ENCODE assay signal across 7 mouse cellular contexts in genomic region chr2:59161021-59161440, GRCm38 (mm10). TPM values are rescaled to one million over a fixed set of nuclear protein-coding genes. Genes with fewer than 3 reads are reported as not detected.
A peak's percentile ranks its signal among the peaks of the same experiment; 100 is the strongest.
DNase-seq lines count a peak whose midpoint lies in the region; ATAC-seq and TF ChIP-seq lines count a peak whose summit lies in the region.

No protein-coding gene starts in this region.

- peaks cover 30% of the 10 kb centered on the region for H3K4me1 ChIP-seq in hindbrain, embryonic 10.5 days (replicated peaks)
- peaks cover 7% of the 10 kb centered on the region for H3K4me1 ChIP-seq in liver, postnatal 0 days (ENCODE audit: insufficient read depth)

- H3K9ac ChIP-seq in liver, postnatal 0 days (replicated peaks), result peak overlapping the region; percentile 85

- H3K4me3 ChIP-seq in hindbrain, embryonic 10.5 days, result peak overlapping the region; percentile 93
- peak overlapping the region; percentile 84 for H3K4me3 ChIP-seq in liver, postnatal 0 days (ENCODE audit: low read depth, low read length)

- ATAC-seq in liver, postnatal 0 days, result peak; percentile 32

- peak; percentile 65 for DNase-seq in kidney, postnatal 10 days
- no peak for DNase-seq in kidney, postnatal 25 days
- DNase-seq in R1 (ENCODE audit: low read depth, low spot score), result peak; percentile 49
- peak; percentile 56 for DNase-seq in cerebellum, adult 8-10 months
- no peak for DNase-seq in hindbrain, embryonic 10.5 days (ENCODE audit: low spot score)
- DNase-seq in liver, postnatal 0 days, result no peak
- DNase-seq in thymus, postnatal 14 days, result peak; percentile 54

- no peak for TF ChIP-seq EP300 in liver, postnatal 0 days (IDR thresholded peaks at IDR 0.05; ENCODE audit: low read depth)

- peak overlapping the region; percentile 95 for H3K27ac ChIP-seq in hindbrain, embryonic 10.5 days
- H3K27ac ChIP-seq in liver, postnatal 0 days (ENCODE audit: low read depth), result peak overlapping the region; percentile 87

- H3K27me3 ChIP-seq in hindbrain, embryonic 10.5 days (ENCODE audit: insufficient read depth, poor library complexity, severe bottlenecking), result no peaks in the 10 kb centered on the region
- no peaks in the 10 kb centered on the region for H3K27me3 ChIP-seq in liver, postnatal 0 days (ENCODE audit: insufficient read depth, low read length)

- H3K4me2 ChIP-seq in liver, postnatal 0 days (ENCODE audit: low read depth, low read length), result peak overlapping the region; percentile 92

- no peaks in the 10 kb centered on the region for H3K9me3 ChIP-seq in hindbrain, embryonic 10.5 days
- H3K9me3 ChIP-seq in liver, postnatal 0 days (ENCODE audit: low read length), result no peaks in the 10 kb centered on the region

- TF ChIP-seq CTCF in liver, postnatal 0 days (IDR thresholded peaks at IDR 0.05; ENCODE audit: low read depth), result no peak

- no peaks in the 10 kb centered on the region for H3K36me3 ChIP-seq in hindbrain, embryonic 10.5 days
- H3K36me3 ChIP-seq in liver, postnatal 0 days (replicated peaks; ENCODE audit: insufficient read depth, low read length), result no peaks in the 10 kb centered on the region

- WGBS in hindbrain, embryonic 10.5 days, result under 1% methylated on average over 52 of the region's 58 CpGs
- WGBS in liver, postnatal 0 days (ENCODE audit: insufficient replicate concordance), result 0% methylated on average over 32 of the region's 58 CpGs

RNA-seq across cellular contexts. Expression of gene Pkp4, which starts 0.4 kb away (rescaled TPM):
- polyA plus RNA-seq in hindbrain, embryonic 10.5 days (2016; fragmentation: Nextera tagmentation; extraction: Ambion mirVana), result 14.7 and 17.2 TPM in 2 replicates
- polyA plus RNA-seq in liver, postnatal 0 days (2015; fragmentation: Nextera tagmentation; extraction: Ambion mirVana), result 6.8 and 7.7 TPM in 2 replicates

RNA-seq across cellular contexts. Expression of gene Ccdc148, which starts 0.5 kb away (rescaled TPM):
- polyA plus RNA-seq in hindbrain, embryonic 10.5 days (2016; fragmentation: Nextera tagmentation; extraction: Ambion mirVana), result 1.2 TPM in 2 replicates
- polyA plus RNA-seq in liver, postnatal 0 days (2015; fragmentation: Nextera tagmentation; extraction: Ambion mirVana), result 0.58 and 0.75 TPM in 2 replicates

Comparison
In these comparisons a context has a peak if more than half of its experiments do, and no peak if none do; other contexts are left out.
1. DNase-seq: peak in kidney, postnatal 10 days (single experiment), R1 (single experiment), cerebellum, adult 8-10 months (single experiment) and thymus, postnatal 14 days (single experiment); none in kidney, postnatal 25 days (0 of 2), hindbrain, embryonic 10.5 days (single experiment) and liver, postnatal 0 days (single experiment).